Mouse (Mus musculus) adrenal gland (tissue): ENCODE results near the gene Il2rb.

Source experiments
- intact Hi-C: fragments of 180-260 bp; cut with DNase I; formaldehyde crosslinking; loops from one replicate; pipeline ENCODE4 v1.15.1; 2025

The Il2rb gene

GRCm38 (mm10) chr15:78449694-78450418 is 45.2 kb downstream of the Il2rb start:
- intact Hi-C loops, result loop anchor here (5.0 kb wide), 1 partner anchor 62 kb away; no protein-coding TSS in a partner anchor

- intact Hi-C loops, result loop anchor here (5.0 kb wide), 1 partner anchor 63 kb away; no protein-coding TSS in a partner anchor
Observed at GRCm38 (mm10) chr15:78449131-78449530, 45.9 kb downstream of the Il2rb start.

GRCm38 (mm10) chr15:78447746-78448535 is 47.1 kb downstream of the Il2rb start:
- intact Hi-C loops, result loop anchor here (2.0 to 5.0 kb wide), 2 partner anchors 64 to 85 kb away; no protein-coding TSS in a partner anchor

- intact Hi-C loops, result loop anchor here (2.0 to 5.0 kb wide), 2 partner anchors 65 to 86 kb away; no protein-coding TSS in a partner anchor
Observed at GRCm38 (mm10) chr15:78447121-78447520, 48.0 kb downstream of the Il2rb start.

- intact Hi-C loops, result no loop called here
Observed at GRCm38 (mm10) chr15:78443857-78444256, 51.2 kb downstream of the Il2rb start.

- intact Hi-C loops, result no loop called here
Observed at GRCm38 (mm10) chr15:78442231-78442630, 52.8 kb downstream of the Il2rb start.

GRCm38 (mm10) chr15:78438973-78439372 is 56.1 kb downstream of the Il2rb start:
- intact Hi-C loops, result no loop called here

- intact Hi-C loops, result no loop called here
Observed at GRCm38 (mm10) chr15:78438505-78438904, 56.6 kb downstream of the Il2rb start.

- intact Hi-C loops, result no loop called here
Observed at GRCm38 (mm10) chr15:78438018-78438394, 57.1 kb downstream of the Il2rb start.

- intact Hi-C loops, result no loop called here
Observed at GRCm38 (mm10) chr15:78437237-78438017, 57.6 kb downstream of the Il2rb start.

GRCm38 (mm10) chr15:78436380-78437192 is 58.5 kb downstream of the Il2rb start:
- intact Hi-C loops, result no loop called here

GRCm38 (mm10) chr15:78435681-78436080 is 59.4 kb downstream of the Il2rb start:
- intact Hi-C loops, result no loop called here

GRCm38 (mm10) chr15:78434896-78435520 is 60.1 kb downstream of the Il2rb start:
- intact Hi-C loops, result no loop called here

GRCm38 (mm10) chr15:78431541-78432121 is 63.4 kb downstream of the Il2rb start:
- intact Hi-C loops, result no loop called here

- intact Hi-C loops, result no loop called here
Observed at GRCm38 (mm10) chr15:78430874-78431273, 64.2 kb downstream of the Il2rb start.

- intact Hi-C loops, result no loop called here
Observed at GRCm38 (mm10) chr15:78429871-78430622, 65.0 kb downstream of the Il2rb start.
